Mouse (Mus musculus): ENCODE measurements at regions not wholly inside any gene's neighbourhood (a gene's known extent, or its start where the extent isn't known, plus 50 kb on each side); places are given as distances from the start of the nearest gene placed in this dataset.
"Not testable (repeated sequence)": the region's sequence is repeated elsewhere in the genome, so short reads cannot be mapped to it uniquely, and the experiment has no call there.

- not testable (repeated sequence) for TF ChIP-seq CTCF (conservative IDR thresholded peaks at IDR 0.05; ENCODE audit: low read length); NANOG (IDR thresholded peaks at IDR 0.05; ENCODE audit: borderline replicate concordance, low read length)
Measured at GRCm38 (mm10) chr19:9544168-9544567, 303.2 kb upstream of the Scgb2a2 start.

All from E14TG2a.4 (cell line).